Mouse (Mus musculus) bone marrow macrophage, adult 2 months (primary cell): ENCODE results near the gene Nagpa.
A peak's percentile ranks its signal among the peaks of the same experiment; 100 is the strongest.

Source experiments
- CTCF ChIP-seq: IDR thresholded peaks from 2 replicates; pipeline ENCODE4 v1.5.1; 2012; ENCODE audit warnings: low read depth, mild to moderate bottlenecking, low read length, moderate library complexity
- POLR2A ChIP-seq: IDR thresholded peaks from 2 replicates; pipeline ENCODE4 v1.6.1; 2012; ENCODE audit warnings: mild to moderate bottlenecking, low read depth, low read length, borderline replicate concordance

GRCm38 (mm10) chr16:5195080-5195479, 8.7 kb downstream of the Nagpa start:
- peak; percentile 80; the same call in 1 of the 2 replicates for TF ChIP-seq CTCF
- TF ChIP-seq POLR2A = no peak
